Mouse (Mus musculus): ENCODE results near the gene Zg16. TPM values are rescaled to one million over a fixed set of nuclear protein-coding genes. Genes with fewer than 3 reads are reported as not detected.
A peak's percentile ranks its signal among the peaks of the same experiment; 100 is the strongest.

The Zg16 gene
- polyA plus RNA-seq, 1 experiment from 2014 or later = not detected

DNA sequence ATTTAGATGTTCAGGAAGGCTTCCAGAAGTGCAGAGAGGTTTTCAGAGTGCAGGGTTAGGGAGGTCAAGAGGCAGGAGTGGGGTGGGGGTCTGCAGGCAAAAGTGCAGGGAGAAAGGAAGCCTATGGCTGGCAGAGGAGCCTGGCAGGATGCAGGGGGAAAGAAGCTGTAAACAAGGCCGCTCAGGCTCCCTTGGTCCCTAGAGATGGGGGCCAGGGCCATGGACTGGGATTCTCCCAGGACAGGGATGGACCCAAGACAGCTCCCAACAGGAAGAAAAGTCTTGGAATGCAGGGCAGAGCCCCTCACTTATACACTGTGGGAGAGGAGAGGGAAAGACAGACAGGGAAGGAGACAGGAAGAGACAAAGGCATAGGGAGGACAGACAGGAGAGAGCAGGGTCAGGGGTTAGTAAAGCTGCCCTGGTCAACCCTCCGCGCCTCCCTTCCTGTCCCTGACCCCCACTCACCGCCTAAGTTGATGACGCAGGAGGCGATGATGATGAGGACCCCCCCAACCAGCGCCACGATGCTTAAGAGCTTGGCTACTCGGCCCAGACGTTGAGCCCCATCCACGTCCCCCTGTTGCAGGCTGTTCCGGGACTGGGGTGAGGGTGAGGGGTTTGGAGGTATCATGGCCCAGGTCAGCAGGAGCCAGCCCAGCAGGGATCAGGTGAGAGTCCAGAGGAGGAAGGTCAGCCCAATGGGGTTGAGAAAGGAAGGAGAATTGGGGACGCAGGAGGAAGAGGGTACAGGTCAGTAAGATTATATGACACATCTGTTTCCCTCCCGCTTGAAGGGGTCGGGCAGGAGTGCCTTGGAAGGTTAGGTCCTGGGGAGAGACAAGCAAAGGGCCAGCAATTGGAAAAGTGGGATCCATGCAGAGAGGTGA lies 68.5 kb downstream of the Zg16 start:
- Histone ChIP-seq H3K4me3 (replicated peaks) (peak overlapping the region; percentile 66), H3K4me2 (replicated peaks) (peak overlapping the region; percentile 89), H3K27ac (replicated peaks) (peak overlapping the region; percentile 95), H3K9ac (peak overlapping the region; percentile 57; the same call in 1 of the 2 replicates), H3K4me1 (peaks cover 88% of the 10 kb centered on the region), H3K9me3 (replicated peaks) (no peaks in the 10 kb centered on the region), H3K36me3 (peaks cover 42% of the 10 kb centered on the region), H3K27me3 (no peaks in the 10 kb centered on the region)
- ATAC-seq (ENCODE audit: insufficient number of reproducible peaks, low FRiP score, low TSS enrichment, low read depth) = no peak
- 70% methylated on average over 15 of the region's 15 CpGs for WGBS

DNA sequence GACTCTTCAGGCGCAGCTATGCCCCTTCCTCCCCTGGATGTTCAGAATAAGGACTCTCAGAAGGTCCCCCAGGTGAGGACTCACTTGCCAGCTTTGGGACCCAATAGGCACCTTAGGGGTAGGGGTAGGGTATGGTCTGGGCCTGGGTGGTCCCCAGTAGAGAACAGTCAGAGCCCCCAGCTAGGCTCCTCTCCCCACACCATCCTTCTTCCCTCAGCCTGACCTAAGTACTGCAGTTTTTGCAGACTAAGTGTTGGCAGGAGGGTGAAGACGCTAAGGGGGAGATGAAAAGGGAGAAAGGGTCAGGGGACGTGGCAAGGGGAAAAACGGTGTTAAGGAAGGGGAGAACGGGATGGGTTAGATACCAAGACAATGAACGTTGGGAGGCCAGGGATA lies 69.2 kb downstream of the Zg16 start:
- peak overlapping the region; percentile 95 for H3K27ac ChIP-seq (replicated peaks)
- H3K4me2 ChIP-seq (replicated peaks) = peak overlapping the region; percentile 89
- H3K9me3 ChIP-seq (replicated peaks) = no peaks in the 10 kb centered on the region
- WGBS = 48% methylated on average over 6 of the region's 6 CpGs
- H3K4me1 ChIP-seq = peaks cover 81% of the 10 kb centered on the region
- H3K36me3 ChIP-seq = peaks cover 42% of the 10 kb centered on the region
- peak overlapping the region; percentile 15; the same call in 1 of the 2 replicates for H3K9ac ChIP-seq
- no peak for ATAC-seq (ENCODE audit: insufficient number of reproducible peaks, low FRiP score, low TSS enrichment, low read depth)
- no peaks in the 10 kb centered on the region for H3K27me3 ChIP-seq
- peak overlapping the region; percentile 66 for H3K4me3 ChIP-seq (replicated peaks)

DNA sequence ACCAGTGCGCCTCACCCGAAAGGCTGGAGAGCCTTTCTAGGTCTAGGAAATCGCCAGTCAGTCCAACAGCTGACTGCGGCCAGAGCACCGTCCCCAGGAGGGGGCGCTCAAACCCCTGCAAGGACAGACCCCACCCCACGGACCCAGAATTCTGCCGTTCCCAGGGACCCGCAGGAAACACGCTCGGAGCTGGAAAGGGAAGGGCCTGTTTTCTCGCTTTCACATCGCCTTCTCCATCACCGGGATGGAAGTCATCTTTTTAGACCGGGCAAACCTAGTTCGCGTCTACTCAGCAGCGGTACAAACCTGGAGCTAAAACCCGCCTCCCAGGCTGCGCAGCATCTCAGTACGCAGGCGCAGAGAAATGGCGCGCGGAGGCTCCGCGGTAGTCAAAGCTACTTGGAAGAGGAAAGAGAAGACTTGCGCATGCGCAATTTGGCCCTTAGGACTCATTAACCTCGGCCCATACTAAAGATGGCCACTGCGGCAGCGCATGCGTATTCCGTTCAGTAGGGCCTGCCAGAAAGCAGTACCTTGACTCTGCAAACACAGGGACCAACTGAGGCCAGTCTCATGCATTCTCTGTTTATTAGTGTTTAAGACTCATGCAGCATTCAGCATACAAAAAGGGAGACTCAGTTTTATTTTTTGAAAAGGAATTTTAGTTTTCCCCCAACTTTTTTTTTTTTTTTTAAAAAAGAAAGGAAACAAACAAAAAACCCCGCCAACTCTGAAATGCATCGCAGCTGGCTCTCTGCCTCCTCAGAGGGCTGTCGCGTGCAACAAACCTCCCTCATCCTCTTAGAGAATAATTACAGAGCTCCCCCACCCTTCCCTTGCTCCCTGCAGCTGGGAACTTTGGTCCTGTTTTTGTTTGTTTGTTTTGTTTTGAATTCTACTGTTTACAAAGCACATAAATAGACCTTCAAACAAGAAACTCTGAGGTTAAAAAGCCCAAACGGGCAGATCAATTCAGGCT lies 69.9 kb downstream of the Zg16 start, which contains the start of gene Pagr1a:
Pagr1a (minus strand) TSS at position 382 of the 979 bp plus-strand sequence.
- Histone ChIP-seq H3K4me1 (peaks cover 74% of the 10 kb centered on the region), H3K36me3 (peaks cover 42% of the 10 kb centered on the region), H3K4me2 (replicated peaks) (peak within 1 kb of the TSS; percentile 89), H3K27ac (replicated peaks) (peak within 1 kb of the TSS; percentile 95), H3K4me3 (replicated peaks) (peak within 1 kb of the TSS; percentile 66), H3K9me3 (replicated peaks) (no peaks in the 10 kb centered on the region), H3K9ac (peak within 1 kb of the TSS; percentile 67), H3K27me3 (no peaks in the 10 kb centered on the region)
- WGBS = 2% methylated on average over 39 of the region's 39 CpGs
- ATAC-seq (ENCODE audit: insufficient number of reproducible peaks, low FRiP score, low TSS enrichment, low read depth) = peak; percentile 85

DNA sequence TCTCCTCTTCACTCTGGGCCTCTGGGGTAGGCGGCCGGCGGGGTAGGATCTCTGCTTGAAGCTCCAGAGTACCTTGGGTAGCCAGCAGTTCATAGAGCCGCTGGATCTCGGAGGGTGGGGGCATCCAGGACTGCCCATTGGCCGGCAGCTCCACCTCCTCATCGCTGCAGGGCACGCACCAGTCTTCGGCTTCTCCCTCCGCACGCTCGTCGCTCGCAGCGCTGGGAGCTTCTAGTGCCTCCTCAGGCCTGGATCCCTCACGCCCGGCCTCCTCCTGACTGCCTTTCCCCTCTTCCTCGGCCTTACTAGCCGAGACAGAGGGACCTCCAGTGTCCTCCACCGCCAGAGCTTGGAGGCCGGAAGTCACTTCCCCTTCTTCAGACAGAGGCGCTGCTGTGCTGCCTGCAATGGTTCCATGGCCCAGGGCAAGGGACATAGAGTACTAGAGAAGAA lies 70.6 kb downstream of the Zg16 start:
- Histone ChIP-seq H3K4me3 (replicated peaks) (peak overlapping the region; percentile 66), H3K4me2 (replicated peaks) (peak overlapping the region; percentile 89), H3K9ac (peak overlapping the region; percentile 67), H3K9me3 (replicated peaks) (no peaks in the 10 kb centered on the region), H3K4me1 (peaks cover 67% of the 10 kb centered on the region), H3K27me3 (no peaks in the 10 kb centered on the region), H3K36me3 (peaks cover 36% of the 10 kb centered on the region), H3K27ac (replicated peaks) (peak overlapping the region; percentile 95)
- no peak; the same call in 1 of the 2 replicates for ATAC-seq (ENCODE audit: insufficient number of reproducible peaks, low FRiP score, low TSS enrichment, low read depth)
- WGBS = under 1% methylated on average over 22 of the region's 22 CpGs

DNA sequence TGATC lies 70.8 kb downstream of the Zg16 start, which contains the start of gene Pagr1b:
Pagr1b (minus strand) TSS at position 4 of the 5 bp plus-strand sequence.
- H3K4me3 ChIP-seq (replicated peaks) = peak within 1 kb of the TSS; percentile 66
- no peaks in the 10 kb centered on the region for H3K9me3 ChIP-seq (replicated peaks)
- no peak for ATAC-seq (ENCODE audit: insufficient number of reproducible peaks, low FRiP score, low TSS enrichment, low read depth)
- peak within 1 kb of the TSS; percentile 67 for H3K9ac ChIP-seq
- peak within 1 kb of the TSS; percentile 95 for H3K27ac ChIP-seq (replicated peaks)
- peaks cover 37% of the 10 kb centered on the region for H3K36me3 ChIP-seq
- peak within 1 kb of the TSS; percentile 89 for H3K4me2 ChIP-seq (replicated peaks)
- H3K4me1 ChIP-seq = peaks cover 64% of the 10 kb centered on the region
- no peaks in the 10 kb centered on the region for H3K27me3 ChIP-seq

DNA sequence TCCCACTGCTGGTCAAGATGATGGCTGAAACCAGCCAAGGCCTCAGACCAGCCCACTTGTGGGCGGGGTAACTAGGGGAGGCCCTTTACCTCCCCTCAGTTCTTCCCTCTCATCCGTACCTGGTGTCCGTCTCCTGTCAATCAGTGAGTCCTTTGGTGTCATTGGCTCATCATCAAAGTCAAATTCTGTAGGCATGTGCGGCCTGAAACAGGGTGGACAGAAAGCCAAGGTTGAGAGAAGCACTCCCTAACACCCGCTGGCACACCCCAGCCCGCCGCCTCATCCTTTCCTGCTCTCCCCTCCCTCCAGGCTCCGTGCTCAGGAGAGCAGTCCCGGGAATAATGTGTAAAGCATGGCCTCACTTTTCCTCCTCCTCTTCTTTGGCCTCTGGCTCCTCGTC lies 71.0 kb downstream of the Zg16 start:
- peaks cover 39% of the 10 kb centered on the region for H3K36me3 ChIP-seq
- no peaks in the 10 kb centered on the region for H3K9me3 ChIP-seq (replicated peaks)
- peak overlapping the region; percentile 67 for H3K9ac ChIP-seq
- H3K4me2 ChIP-seq (replicated peaks) = peak overlapping the region; percentile 89
- 3% methylated on average over 10 of the region's 10 CpGs for WGBS
- no peaks in the 10 kb centered on the region for H3K27me3 ChIP-seq
- H3K27ac ChIP-seq (replicated peaks) = peak overlapping the region; percentile 95
- H3K4me1 ChIP-seq = peaks cover 62% of the 10 kb centered on the region
- ATAC-seq (ENCODE audit: insufficient number of reproducible peaks, low FRiP score, low TSS enrichment, low read depth) = no peak
- H3K4me3 ChIP-seq (replicated peaks) = peak overlapping the region; percentile 66

DNA sequence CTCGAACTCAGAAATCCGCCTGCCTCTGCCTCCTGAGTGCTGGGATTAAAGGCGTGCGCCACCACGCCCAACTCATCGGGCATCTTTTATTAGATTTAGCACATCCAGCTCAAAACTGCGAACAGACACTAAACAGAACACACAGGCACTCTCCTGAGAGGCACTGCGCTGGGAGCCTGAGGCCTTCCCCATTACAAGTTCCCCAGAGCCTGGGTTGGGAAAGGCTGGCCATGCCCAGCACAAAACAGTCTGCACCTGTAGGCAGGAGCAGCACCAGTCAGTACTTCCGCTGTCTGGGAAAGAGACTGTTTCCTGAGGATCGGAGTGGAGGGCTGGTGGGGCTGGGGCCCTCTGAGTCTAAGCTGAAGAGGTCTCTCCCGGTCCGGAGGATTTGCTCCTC lies 72.1 kb downstream of the Zg16 start:
- Histone ChIP-seq H3K9me3 (replicated peaks) (no peaks in the 10 kb centered on the region), H3K27ac (replicated peaks) (no peak overlapping the region), H3K4me2 (replicated peaks) (no peak overlapping the region), H3K4me3 (replicated peaks) (no peak overlapping the region), H3K9ac (no peak overlapping the region), H3K4me1 (peaks cover 53% of the 10 kb centered on the region), H3K27me3 (no peaks in the 10 kb centered on the region), H3K36me3 (peaks cover 40% of the 10 kb centered on the region)
- ATAC-seq (ENCODE audit: insufficient number of reproducible peaks, low FRiP score, low TSS enrichment, low read depth) = no peak
- WGBS = 88% methylated on average over 12 of the region's 12 CpGs

DNA sequence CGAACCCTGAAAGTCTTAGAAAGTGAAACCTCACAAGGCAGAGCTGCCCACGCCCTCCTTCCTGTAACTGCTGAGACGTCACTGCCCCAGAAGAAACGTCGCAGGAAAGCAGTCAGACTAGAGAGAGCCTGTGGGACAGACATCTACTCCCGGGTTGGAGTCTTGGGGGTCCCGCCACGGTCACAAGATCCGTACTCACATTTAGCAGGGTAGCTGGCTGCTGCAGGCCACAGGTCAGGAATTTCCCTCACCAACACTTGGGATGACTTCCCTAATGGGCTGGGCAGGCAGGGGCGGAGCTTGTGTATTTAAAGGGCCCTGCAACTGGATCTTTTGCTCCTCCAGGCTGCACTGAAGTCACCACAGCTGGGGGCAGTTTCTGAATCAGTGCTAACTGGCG lies 72.8 kb downstream of the Zg16 start, which contains the start of gene Mvp:
Mvp (minus strand) TSS at position 302 of the 400 bp plus-strand sequence.
- peak within 1 kb of the TSS; percentile 39 for H3K4me2 ChIP-seq (replicated peaks)
- H3K27ac ChIP-seq (replicated peaks) = 0 out of 2 replicates have a peak within 1 kb of the TSS, but pooled peaks have one; percentile 51
- H3K9me3 ChIP-seq (replicated peaks) = no peaks in the 10 kb centered on the region
- peaks cover 47% of the 10 kb centered on the region for H3K4me1 ChIP-seq
- peaks cover 40% of the 10 kb centered on the region for H3K36me3 ChIP-seq
- H3K9ac ChIP-seq = peak within 1 kb of the TSS; percentile 31
- no peaks in the 10 kb centered on the region for H3K27me3 ChIP-seq
- WGBS = 36% methylated on average over 11 of the region's 11 CpGs
- peak within 1 kb of the TSS; percentile 34 for H3K4me3 ChIP-seq (replicated peaks)
- no peak for ATAC-seq (ENCODE audit: insufficient number of reproducible peaks, low FRiP score, low TSS enrichment, low read depth)

DNA sequence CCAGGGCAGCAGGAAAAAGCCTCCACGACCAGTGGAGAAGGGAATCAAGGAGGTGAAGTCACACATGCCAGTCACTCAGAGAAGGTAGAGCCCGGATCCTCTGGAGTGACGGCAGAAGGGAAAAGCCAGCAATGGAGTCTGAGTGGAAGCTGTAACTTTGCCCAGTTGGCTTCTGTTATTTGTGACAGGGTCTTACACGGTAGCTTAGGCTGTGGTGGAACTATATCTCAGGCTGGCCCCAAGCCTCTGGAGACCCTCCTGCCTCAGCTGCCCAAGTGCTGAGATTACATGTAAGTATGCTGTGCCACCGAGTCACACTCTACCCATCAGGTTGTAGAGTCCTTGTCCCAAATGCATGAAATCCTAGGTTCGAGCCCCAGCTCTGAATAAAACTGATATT lies 73.7 kb downstream of the Zg16 start:
- no peak for ATAC-seq (ENCODE audit: insufficient number of reproducible peaks, low FRiP score, low TSS enrichment, low read depth)
- H3K9ac ChIP-seq = no peak overlapping the region
- H3K4me2 ChIP-seq (replicated peaks) = no peak overlapping the region
- H3K4me1 ChIP-seq = peaks cover 47% of the 10 kb centered on the region
- no peaks in the 10 kb centered on the region for H3K9me3 ChIP-seq (replicated peaks)
- H3K27ac ChIP-seq (replicated peaks) = no peak overlapping the region
- 91% methylated on average over 6 of the region's 6 CpGs for WGBS
- peaks cover 40% of the 10 kb centered on the region for H3K36me3 ChIP-seq
- H3K27me3 ChIP-seq = no peaks in the 10 kb centered on the region
- no peak overlapping the region for H3K4me3 ChIP-seq (replicated peaks)

DNA sequence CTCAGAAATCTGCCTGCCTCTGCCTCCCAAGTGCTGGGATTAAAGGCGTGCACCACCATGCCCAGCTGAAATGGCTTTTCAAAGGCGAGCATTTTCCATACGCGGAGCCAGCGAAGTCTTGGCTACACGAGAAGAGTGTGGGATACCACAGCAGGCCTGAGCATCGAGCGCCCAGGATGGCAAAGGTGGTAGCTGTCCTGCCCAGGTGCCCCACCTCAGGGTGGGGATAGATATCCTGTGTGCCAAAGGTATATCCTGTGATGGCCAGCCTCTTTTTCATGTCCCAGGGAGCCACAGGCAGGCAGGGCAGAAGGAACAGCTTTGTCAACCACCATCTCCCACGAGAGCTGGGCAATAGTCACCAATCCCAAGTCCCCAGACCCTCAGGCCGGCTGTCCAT lies 74.3 kb downstream of the Zg16 start:
- H3K4me1 ChIP-seq = peaks cover 44% of the 10 kb centered on the region
- no peak overlapping the region for H3K4me2 ChIP-seq (replicated peaks)
- H3K36me3 ChIP-seq = peaks cover 40% of the 10 kb centered on the region
- H3K9ac ChIP-seq = no peak overlapping the region
- H3K27ac ChIP-seq (replicated peaks) = no peak overlapping the region
- ATAC-seq (ENCODE audit: insufficient number of reproducible peaks, low FRiP score, low TSS enrichment, low read depth) = no peak
- no peaks in the 10 kb centered on the region for H3K9me3 ChIP-seq (replicated peaks)
- no peak overlapping the region for H3K4me3 ChIP-seq (replicated peaks)
- 95% methylated on average over 10 of the region's 10 CpGs for whole genome bisulfite sequencing
- no peaks in the 10 kb centered on the region for H3K27me3 ChIP-seq

DNA sequence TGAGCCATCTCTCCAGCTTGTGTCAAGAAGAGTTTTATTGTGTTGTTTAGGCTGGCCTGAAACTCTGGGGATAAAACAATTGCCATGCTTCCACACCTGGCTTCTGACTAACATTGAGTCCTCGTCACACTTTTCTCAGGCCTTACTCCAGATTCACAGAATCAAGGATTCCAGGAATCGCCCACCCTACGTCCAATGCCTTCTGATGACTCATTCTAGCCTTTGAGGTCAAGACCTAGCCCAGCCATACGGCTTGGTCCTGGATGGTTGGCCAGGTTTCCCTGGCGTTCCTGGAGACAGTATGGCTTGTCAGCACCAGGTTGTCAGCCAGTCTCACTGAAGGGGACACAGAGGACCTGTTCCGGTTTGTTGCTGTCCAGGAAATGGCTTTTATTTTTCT lies 74.8 kb downstream of the Zg16 start:
- ATAC-seq (ENCODE audit: insufficient number of reproducible peaks, low FRiP score, low TSS enrichment, low read depth) = no peak
- H3K4me2 ChIP-seq (replicated peaks) = no peak overlapping the region
- peaks cover 40% of the 10 kb centered on the region for H3K36me3 ChIP-seq
- no peak overlapping the region for H3K27ac ChIP-seq (replicated peaks)
- H3K27me3 ChIP-seq = no peaks in the 10 kb centered on the region
- H3K4me1 ChIP-seq = peaks cover 40% of the 10 kb centered on the region
- H3K4me3 ChIP-seq (replicated peaks) = no peak overlapping the region
- no peak overlapping the region for H3K9ac ChIP-seq
- H3K9me3 ChIP-seq (replicated peaks) = no peaks in the 10 kb centered on the region
- WGBS = 95% methylated on average over 6 of the region's 6 CpGs

Measured in embryonic facial prominence, embryonic 15.5 days (tissue).